Mouse (Mus musculus): ENCODE results near the gene Gng8. TPM values are rescaled to one million over a fixed set of nuclear protein-coding genes. Genes with fewer than 3 reads are reported as not detected.

Gene Gng8
- polyA plus RNA-seq, 2 experiments: 17.8 to 63.3 TPM

- Histone ChIP-seq H3K27ac (replicated peaks; ENCODE audit: low read depth, low read length) (no peak overlapping the region), H3K9me3 (ENCODE audit: control insufficient read depth, low read length) (no peaks in the 10 kb centered on the region), H3K36me3 (ENCODE audit: control insufficient read depth, insufficient read depth, low read length) (no peaks in the 10 kb centered on the region), H3K4me2 (replicated peaks; ENCODE audit: low read depth, low read length, severe bottlenecking) (no peak overlapping the region), H3K27me3 (ENCODE audit: control insufficient read depth, insufficient read depth, low read length) (no peaks in the 10 kb centered on the region), H3K4me1 (ENCODE audit: control insufficient read depth, insufficient read depth, low read length) (no peaks in the 10 kb centered on the region), H3K4me3 (replicated peaks; ENCODE audit: low read length) (no peak overlapping the region), H3K9ac (ENCODE audit: low read depth, low read length, severe bottlenecking) (no peak overlapping the region)
- ATAC-seq (ENCODE audit: low FRiP score, low read depth) (no peak), DNase-seq (ENCODE audit: low spot score) (no peak)
- WGBS: 44% methylated on average over 14 of the region's 14 CpGs
- no peak for TF ChIP-seq POLR2A (IDR thresholded peaks at IDR 0.05; ENCODE audit: borderline replicate concordance, extremely low read depth, insufficient read depth, insufficient read length)
Observed at GRCm38 (mm10) chr7:16932704-16933577, 41.4 kb downstream of the Gng8 start.

- no peak for DNase-seq (ENCODE audit: low spot score)
- Histone ChIP-seq H3K9ac (ENCODE audit: low read depth, low read length, severe bottlenecking) (no peak overlapping the region), H3K4me3 (replicated peaks; ENCODE audit: low read length) (no peak overlapping the region), H3K4me1 (ENCODE audit: control insufficient read depth, insufficient read depth, low read length) (peaks cover 11% of the 10 kb centered on the region), H3K9me3 (ENCODE audit: control insufficient read depth, low read length) (no peaks in the 10 kb centered on the region), H3K27ac (replicated peaks; ENCODE audit: low read depth, low read length) (no peak overlapping the region), H3K4me2 (replicated peaks; ENCODE audit: low read depth, low read length, severe bottlenecking) (no peak overlapping the region), H3K36me3 (ENCODE audit: control insufficient read depth, insufficient read depth, low read length) (no peaks in the 10 kb centered on the region), H3K27me3 (ENCODE audit: control insufficient read depth, insufficient read depth, low read length) (no peaks in the 10 kb centered on the region)
- 45% methylated on average over 4 of the region's 4 CpGs for WGBS
- no peak for ATAC-seq (ENCODE audit: low FRiP score, low read depth)
- no peak for TF ChIP-seq POLR2A (IDR thresholded peaks at IDR 0.05; ENCODE audit: borderline replicate concordance, extremely low read depth, insufficient read depth, insufficient read length)
Observed at GRCm38 (mm10) chr7:16937312-16937711, 45.7 kb downstream of the Gng8 start.

DNA sequence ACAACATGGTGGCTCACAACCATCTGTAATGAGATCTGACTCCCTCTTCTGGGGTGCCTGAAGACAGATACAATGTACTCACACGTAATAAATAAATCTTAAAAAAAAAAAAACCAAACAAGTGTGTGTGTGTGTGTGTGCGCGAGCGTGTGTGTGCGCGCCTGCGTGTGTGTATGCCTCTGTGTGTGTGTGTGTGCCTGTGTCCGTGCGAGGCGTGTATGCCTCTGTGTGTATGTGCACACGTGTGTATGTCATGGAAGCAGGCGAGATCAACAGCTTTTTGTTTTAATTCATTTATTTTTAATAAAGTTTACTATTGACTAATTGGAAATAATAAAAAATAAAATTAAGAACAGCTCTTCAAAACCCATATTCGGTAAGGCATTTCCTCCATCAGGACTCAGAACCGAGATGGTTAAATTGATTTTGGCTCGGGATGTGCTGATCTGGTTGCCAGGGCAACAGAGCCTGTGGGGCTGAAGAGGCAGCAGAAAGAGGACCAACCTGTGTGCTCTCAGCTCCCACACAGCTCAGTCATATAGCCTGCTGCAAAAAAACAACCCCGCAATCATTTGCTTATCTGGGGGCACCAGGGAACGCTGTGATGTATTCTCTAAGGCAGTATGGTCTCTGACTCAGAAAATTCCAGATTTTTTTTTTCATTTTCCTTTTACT lies 46.7 kb downstream of the Gng8 start:
- Histone ChIP-seq H3K27ac (replicated peaks; ENCODE audit: low read depth, low read length) (no peak overlapping the region), H3K9ac (ENCODE audit: low read depth, low read length, severe bottlenecking) (no peak overlapping the region), H3K4me1 (ENCODE audit: control insufficient read depth, insufficient read depth, low read length) (peaks cover 11% of the 10 kb centered on the region), H3K4me3 (replicated peaks; ENCODE audit: low read length) (no peak overlapping the region), H3K36me3 (ENCODE audit: control insufficient read depth, insufficient read depth, low read length) (no peaks in the 10 kb centered on the region), H3K9me3 (ENCODE audit: control insufficient read depth, low read length) (no peaks in the 10 kb centered on the region), H3K27me3 (ENCODE audit: control insufficient read depth, insufficient read depth, low read length) (no peaks in the 10 kb centered on the region), H3K4me2 (replicated peaks; ENCODE audit: low read depth, low read length, severe bottlenecking) (no peak overlapping the region)
- DNase-seq (ENCODE audit: low spot score) (no peak), ATAC-seq (ENCODE audit: low FRiP score, low read depth) (peak; percentile 76)
- no peak for TF ChIP-seq POLR2A (IDR thresholded peaks at IDR 0.05; ENCODE audit: borderline replicate concordance, extremely low read depth, insufficient read depth, insufficient read length)
- 66% methylated on average over 17 of the region's 17 CpGs for WGBS

DNA sequence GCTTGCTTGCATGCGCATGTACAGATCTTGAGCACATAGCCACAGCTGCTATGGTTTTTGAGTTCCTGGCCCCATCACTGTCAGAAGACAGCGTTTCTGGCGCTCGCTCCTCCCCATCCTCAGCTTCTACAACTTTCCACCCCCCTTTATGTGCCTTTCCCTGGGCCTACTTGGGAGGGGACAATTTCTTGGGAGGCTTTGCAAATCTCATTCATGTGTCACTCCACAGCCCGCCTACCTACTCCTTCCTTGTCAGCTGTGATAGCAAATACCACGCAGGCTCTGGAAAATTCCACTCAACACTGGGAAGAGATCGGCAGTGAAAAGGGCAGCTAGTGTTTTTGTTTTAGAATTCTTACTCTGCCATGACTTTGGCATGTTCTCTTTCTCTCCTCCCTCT lies 48.7 kb downstream of the Gng8 start:
- Histone ChIP-seq H3K27me3 (ENCODE audit: control insufficient read depth, insufficient read depth, low read length) (peaks cover 4% of the 10 kb centered on the region; the same call in 1 of the 2 replicates), H3K36me3 (ENCODE audit: control insufficient read depth, insufficient read depth, low read length) (no peaks in the 10 kb centered on the region), H3K4me1 (ENCODE audit: control insufficient read depth, insufficient read depth, low read length) (peaks cover 20% of the 10 kb centered on the region), H3K27ac (replicated peaks; ENCODE audit: low read depth, low read length) (peak overlapping the region; percentile 67), H3K9ac (ENCODE audit: low read depth, low read length, severe bottlenecking) (no peak overlapping the region), H3K4me2 (replicated peaks; ENCODE audit: low read depth, low read length, severe bottlenecking) (no peak overlapping the region), H3K9me3 (ENCODE audit: control insufficient read depth, low read length) (no peaks in the 10 kb centered on the region), H3K4me3 (replicated peaks; ENCODE audit: low read length) (no peak overlapping the region)
- ATAC-seq (ENCODE audit: low FRiP score, low read depth) (no peak), DNase-seq (ENCODE audit: low spot score) (no peak)
- 51% methylated on average over 7 of the region's 7 CpGs for WGBS
- TF ChIP-seq POLR2A (IDR thresholded peaks at IDR 0.05; ENCODE audit: borderline replicate concordance, extremely low read depth, insufficient read depth, insufficient read length): no peak

- Histone ChIP-seq H3K4me1 (ENCODE audit: control insufficient read depth, insufficient read depth, low read length) (peaks cover 42% of the 10 kb centered on the region), H3K27me3 (ENCODE audit: control insufficient read depth, insufficient read depth, low read length) (peaks cover 27% of the 10 kb centered on the region), H3K9me3 (ENCODE audit: control insufficient read depth, low read length) (no peaks in the 10 kb centered on the region), H3K4me3 (replicated peaks; ENCODE audit: low read length) (no peak overlapping the region), H3K4me2 (replicated peaks; ENCODE audit: low read depth, low read length, severe bottlenecking) (no peak overlapping the region), H3K36me3 (ENCODE audit: control insufficient read depth, insufficient read depth, low read length) (no peaks in the 10 kb centered on the region), H3K9ac (ENCODE audit: low read depth, low read length, severe bottlenecking) (no peak overlapping the region), H3K27ac (replicated peaks; ENCODE audit: low read depth, low read length) (no peak overlapping the region)
- ATAC-seq (ENCODE audit: low FRiP score, low read depth) (no peak), DNase-seq (ENCODE audit: low spot score) (no peak)
- no peak for TF ChIP-seq POLR2A (IDR thresholded peaks at IDR 0.05; ENCODE audit: borderline replicate concordance, extremely low read depth, insufficient read depth, insufficient read length)
- 63% methylated on average over 4 of the region's 4 CpGs for WGBS
Observed at GRCm38 (mm10) chr7:16942861-16943260, 51.3 kb downstream of the Gng8 start.
